Mouse (Mus musculus): ENCODE data around the gene Ptpn7.

The Ptpn7 gene

DNA sequence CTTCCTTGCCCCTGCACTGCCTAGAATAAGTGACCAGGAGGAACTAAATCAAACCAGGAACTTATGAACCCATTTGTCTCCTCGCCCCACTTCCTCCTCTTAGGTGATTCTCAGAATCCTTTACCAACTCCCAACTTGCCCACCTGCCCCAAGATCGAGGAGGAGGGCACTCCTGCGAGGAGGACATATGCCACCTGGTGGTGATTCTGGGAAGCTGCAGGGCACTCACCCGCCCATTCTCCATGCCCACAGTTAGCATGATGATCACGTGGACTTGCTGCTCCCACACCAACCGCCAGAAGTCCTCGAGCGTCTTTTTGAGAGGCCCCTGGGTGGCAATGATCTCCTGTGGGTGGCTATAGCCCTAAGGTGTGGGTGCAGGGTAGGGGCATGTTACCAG lies 19.8 kb upstream of the Ptpn7 start:
- Histone ChIP-seq H3K27me3 (ENCODE audit: insufficient read depth, low read length) (peaks cover 15% of the 10 kb centered on the region), H3K4me1 (replicated peaks; ENCODE audit: low read depth, low read length) (peaks cover 49% of the 10 kb centered on the region), H3K4me3 (replicated peaks; ENCODE audit: low read length) (no peak overlapping the region), H3K36me3 (ENCODE audit: insufficient read depth, low read length) (peaks cover 13% of the 10 kb centered on the region), H3K9me3 (ENCODE audit: low read length) (no peaks in the 10 kb centered on the region)
- TF ChIP-seq NANOG (IDR thresholded peaks at IDR 0.05; ENCODE audit: borderline replicate concordance, low read length) = no peak
- TF ChIP-seq POU5F1 (IDR thresholded peaks at IDR 0.05; ENCODE audit: borderline replicate concordance, low read length) = no peak
- TF ChIP-seq CTCF (conservative IDR thresholded peaks at IDR 0.05; ENCODE audit: low read length) = peak; percentile 94

DNA sequence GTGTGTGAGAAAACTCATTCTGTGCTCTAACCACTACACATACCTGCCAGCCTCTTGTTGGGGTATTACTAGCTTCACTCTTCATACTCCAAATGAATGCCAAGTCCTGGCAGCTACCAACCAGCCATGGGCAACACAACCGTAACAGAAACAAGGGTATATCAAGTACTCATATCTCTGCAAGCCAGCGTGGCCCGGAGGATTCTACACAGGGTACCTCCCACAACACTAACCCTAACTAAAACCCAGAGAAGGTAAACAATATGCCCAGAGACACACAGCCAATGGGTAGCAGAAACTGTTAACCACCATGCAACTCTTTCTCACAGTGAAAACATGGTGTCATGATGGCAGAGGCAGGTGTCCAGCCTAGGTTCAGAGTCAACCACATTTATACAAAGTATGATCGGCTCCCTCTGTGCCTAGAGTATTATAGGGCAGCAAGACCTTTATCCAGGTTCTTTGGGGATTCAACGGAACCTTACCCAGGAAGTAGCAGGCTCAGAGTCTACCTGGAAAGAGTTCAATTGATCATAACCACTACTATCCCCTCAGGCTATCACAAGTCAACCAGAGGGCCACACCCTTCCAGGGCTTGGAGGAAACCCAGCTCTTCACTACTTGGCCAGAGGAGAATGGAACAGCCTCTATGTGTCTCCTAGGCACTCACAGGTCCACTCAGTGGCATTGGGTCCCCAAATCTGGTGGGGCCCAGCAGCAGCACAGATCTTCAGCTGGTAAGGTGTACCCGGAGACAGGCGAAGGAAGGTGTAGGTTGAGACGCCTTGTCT lies 7.7 kb upstream of the Ptpn7 start:
- Histone ChIP-seq H3K27me3 (ENCODE audit: insufficient read depth, low read length) (peaks cover 23% of the 10 kb centered on the region), H3K9me3 (ENCODE audit: low read length) (no peaks in the 10 kb centered on the region), H3K36me3 (ENCODE audit: insufficient read depth, low read length) (peaks cover 41% of the 10 kb centered on the region), H3K4me1 (replicated peaks; ENCODE audit: low read depth, low read length) (peaks cover 42% of the 10 kb centered on the region), H3K4me3 (replicated peaks; ENCODE audit: low read length) (no peak overlapping the region)
- TF ChIP-seq CTCF (conservative IDR thresholded peaks at IDR 0.05; ENCODE audit: low read length) (no peak), POU5F1 (IDR thresholded peaks at IDR 0.05; ENCODE audit: borderline replicate concordance, low read length) (no peak), NANOG (IDR thresholded peaks at IDR 0.05; ENCODE audit: borderline replicate concordance, low read length) (no peak)

DNA sequence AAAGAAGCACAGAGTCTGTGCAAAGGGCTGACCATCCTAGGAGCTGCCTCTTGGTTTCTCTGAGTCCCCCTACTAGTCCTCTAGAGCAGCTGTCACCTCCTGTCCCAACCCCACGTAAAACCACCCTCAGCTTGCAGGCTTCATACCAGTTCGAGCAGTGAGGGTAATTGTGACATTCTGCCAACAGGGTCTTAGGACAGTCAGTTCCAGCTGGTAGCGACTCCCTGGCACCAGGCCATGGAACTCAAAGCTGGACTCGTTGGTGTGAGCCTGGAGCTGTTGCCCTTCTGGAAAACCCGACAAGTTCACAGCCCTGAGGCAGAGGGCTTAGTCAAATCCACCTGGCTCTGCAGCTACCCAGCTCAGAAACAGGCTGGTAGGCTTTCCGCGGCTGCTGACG lies 6.5 kb upstream of the Ptpn7 start:
- Histone ChIP-seq H3K4me3 (replicated peaks; ENCODE audit: low read length) (no peak overlapping the region), H3K36me3 (ENCODE audit: insufficient read depth, low read length) (peaks cover 30% of the 10 kb centered on the region), H3K4me1 (replicated peaks; ENCODE audit: low read depth, low read length) (peaks cover 52% of the 10 kb centered on the region), H3K27me3 (ENCODE audit: insufficient read depth, low read length) (peaks cover 20% of the 10 kb centered on the region), H3K9me3 (ENCODE audit: low read length) (no peaks in the 10 kb centered on the region)
- TF ChIP-seq NANOG (IDR thresholded peaks at IDR 0.05; ENCODE audit: borderline replicate concordance, low read length) (no peak), CTCF (conservative IDR thresholded peaks at IDR 0.05; ENCODE audit: low read length) (no peak), POU5F1 (IDR thresholded peaks at IDR 0.05; ENCODE audit: borderline replicate concordance, low read length) (no peak)

DNA sequence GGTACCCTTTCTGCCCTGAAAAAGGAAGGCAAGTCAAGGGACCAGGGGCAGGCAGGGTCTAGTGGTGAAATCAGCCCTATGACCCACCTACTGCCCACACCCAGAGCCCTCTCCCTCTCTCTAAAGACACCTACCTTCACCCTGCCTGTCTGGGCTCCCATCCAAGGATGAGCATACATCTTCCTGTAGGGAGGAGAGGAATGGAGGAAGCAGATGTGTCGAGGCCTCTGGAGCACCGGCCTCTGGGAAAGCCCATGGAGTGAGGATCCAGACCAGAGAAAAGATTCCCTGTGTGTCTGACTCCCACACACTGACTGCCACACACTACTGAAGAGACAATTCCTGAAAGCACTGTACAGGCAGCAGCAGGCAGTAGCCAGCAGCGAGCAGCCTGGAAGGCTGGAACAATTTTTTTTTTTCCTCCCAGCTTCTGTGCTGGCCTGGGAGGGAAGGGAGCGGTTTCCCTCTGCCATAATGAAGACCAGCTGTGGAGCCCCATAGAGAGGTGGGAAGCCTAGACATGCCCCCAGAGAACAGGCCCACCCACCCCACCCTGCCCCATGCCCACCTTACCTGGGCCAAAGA lies 6.0 kb upstream of the Ptpn7 start:
- H3K36me3 ChIP-seq (ENCODE audit: insufficient read depth, low read length) = peaks cover 29% of the 10 kb centered on the region
- TF ChIP-seq CTCF (conservative IDR thresholded peaks at IDR 0.05; ENCODE audit: low read length) (no peak), POU5F1 (IDR thresholded peaks at IDR 0.05; ENCODE audit: borderline replicate concordance, low read length) (no peak), NANOG (IDR thresholded peaks at IDR 0.05; ENCODE audit: borderline replicate concordance, low read length) (no peak)
- H3K4me3 ChIP-seq (replicated peaks; ENCODE audit: low read length) = no peak overlapping the region
- H3K9me3 ChIP-seq (ENCODE audit: low read length) = no peaks in the 10 kb centered on the region
- peaks cover 20% of the 10 kb centered on the region for H3K27me3 ChIP-seq (ENCODE audit: insufficient read depth, low read length)
- peaks cover 57% of the 10 kb centered on the region for H3K4me1 ChIP-seq (replicated peaks; ENCODE audit: low read depth, low read length)

DNA sequence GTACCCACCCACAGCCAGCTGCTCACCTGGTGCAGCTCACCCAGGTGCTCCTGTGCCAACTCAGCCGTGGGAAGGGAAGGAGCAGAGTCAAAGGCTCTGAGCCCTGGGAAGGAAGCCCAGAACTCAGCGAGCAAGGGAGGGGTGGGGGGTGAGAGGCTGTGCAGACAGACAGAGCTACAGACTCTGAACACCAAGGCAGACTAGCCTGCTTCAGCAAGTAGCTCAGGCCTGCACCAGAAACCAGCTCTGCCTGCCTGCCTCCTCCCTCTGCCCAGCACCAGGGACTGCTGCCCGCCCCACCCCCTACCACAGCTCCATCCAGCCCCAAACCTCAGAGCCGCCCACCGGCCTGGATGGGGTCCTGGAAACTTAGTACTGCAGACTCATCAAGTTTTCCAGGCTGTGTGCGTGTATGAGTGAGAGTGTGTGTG lies 4.5 kb upstream of the Ptpn7 start:
- peaks cover 66% of the 10 kb centered on the region for H3K4me1 ChIP-seq (replicated peaks; ENCODE audit: low read depth, low read length)
- H3K36me3 ChIP-seq (ENCODE audit: insufficient read depth, low read length) = peaks cover 22% of the 10 kb centered on the region
- no peak for TF ChIP-seq CTCF (conservative IDR thresholded peaks at IDR 0.05; ENCODE audit: low read length)
- TF ChIP-seq NANOG (IDR thresholded peaks at IDR 0.05; ENCODE audit: borderline replicate concordance, low read length) = no peak
- no peak for TF ChIP-seq POU5F1 (IDR thresholded peaks at IDR 0.05; ENCODE audit: borderline replicate concordance, low read length)
- peaks cover 20% of the 10 kb centered on the region for H3K27me3 ChIP-seq (ENCODE audit: insufficient read depth, low read length)
- no peaks in the 10 kb centered on the region for H3K9me3 ChIP-seq (ENCODE audit: low read length)
- 0 out of 2 replicates have a peak overlapping the region, but pooled peaks have one; percentile 20 for H3K4me3 ChIP-seq (replicated peaks; ENCODE audit: low read length)

DNA sequence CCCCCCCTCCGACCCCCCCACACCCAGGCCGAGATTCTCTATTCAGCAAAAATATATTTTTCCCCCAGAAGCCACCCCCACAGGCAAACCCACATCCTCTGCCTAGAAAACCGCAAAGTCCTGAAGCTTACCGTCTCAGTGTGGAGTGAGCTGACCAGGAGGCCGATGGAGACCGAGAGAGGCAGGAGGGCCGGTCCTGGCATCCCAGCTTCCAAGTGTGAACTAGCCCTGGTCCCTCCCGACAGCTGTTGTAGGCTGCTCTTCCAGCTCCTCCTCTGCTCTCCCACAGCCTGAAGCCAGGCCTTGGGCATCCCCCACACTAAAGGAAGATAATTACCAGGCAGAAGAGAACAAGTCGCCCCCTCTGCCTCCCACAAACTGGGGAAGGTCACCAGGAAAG lies 3.5 kb upstream of the Ptpn7 start:
- no peak for TF ChIP-seq NANOG (IDR thresholded peaks at IDR 0.05; ENCODE audit: borderline replicate concordance, low read length)
- TF ChIP-seq CTCF (conservative IDR thresholded peaks at IDR 0.05; ENCODE audit: low read length) = no peak
- no peak for TF ChIP-seq POU5F1 (IDR thresholded peaks at IDR 0.05; ENCODE audit: borderline replicate concordance, low read length)
- peak overlapping the region; percentile 52 for H3K4me3 ChIP-seq (replicated peaks; ENCODE audit: low read length)
- H3K27me3 ChIP-seq (ENCODE audit: insufficient read depth, low read length) = peaks cover 18% of the 10 kb centered on the region
- H3K36me3 ChIP-seq (ENCODE audit: insufficient read depth, low read length) = peaks cover 15% of the 10 kb centered on the region
- peaks cover 73% of the 10 kb centered on the region for H3K4me1 ChIP-seq (replicated peaks; ENCODE audit: low read depth, low read length)
- H3K9me3 ChIP-seq (ENCODE audit: low read length) = no peaks in the 10 kb centered on the region

DNA sequence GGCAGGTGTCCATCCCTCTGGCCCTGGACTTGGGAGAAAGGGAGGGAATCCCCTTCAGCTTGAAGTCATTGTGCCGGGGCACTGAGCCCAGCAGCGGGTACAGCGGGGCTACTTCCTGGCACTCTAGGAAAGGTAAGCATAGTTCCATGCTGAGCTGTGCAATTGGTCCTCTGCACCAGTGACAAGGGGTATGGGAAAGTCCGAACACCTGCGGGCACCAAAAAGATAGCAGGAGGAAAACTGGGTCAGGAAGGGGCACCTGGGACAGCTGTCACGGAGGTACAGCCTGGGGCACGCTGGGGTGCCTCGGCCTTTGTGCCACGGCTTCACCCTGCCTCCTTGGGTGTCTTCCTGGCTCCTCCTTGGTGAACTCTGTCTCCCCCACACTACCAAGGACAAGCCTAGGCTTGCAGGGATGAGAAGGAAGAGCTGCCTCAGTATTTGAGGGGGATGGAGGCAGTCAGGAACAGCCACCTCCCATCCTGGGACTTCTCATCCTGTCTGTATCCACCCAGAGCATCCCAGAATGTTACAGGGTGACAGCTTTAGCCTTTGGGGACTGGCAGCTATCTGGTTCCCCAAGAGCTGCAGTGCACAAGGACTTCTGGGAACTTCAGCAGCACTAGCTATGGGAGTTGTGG lies 2.8 kb upstream of the Ptpn7 start:
- Histone ChIP-seq H3K27me3 (ENCODE audit: insufficient read depth, low read length) (peaks cover 21% of the 10 kb centered on the region), H3K4me1 (replicated peaks; ENCODE audit: low read depth, low read length) (peaks cover 73% of the 10 kb centered on the region), H3K36me3 (ENCODE audit: insufficient read depth, low read length) (peaks cover 12% of the 10 kb centered on the region; the same call in 1 of the 2 replicates), H3K4me3 (replicated peaks; ENCODE audit: low read length) (peak overlapping the region; percentile 52), H3K9me3 (ENCODE audit: low read length) (no peaks in the 10 kb centered on the region)
- no peak for TF ChIP-seq NANOG (IDR thresholded peaks at IDR 0.05; ENCODE audit: borderline replicate concordance, low read length)
- no peak for TF ChIP-seq CTCF (conservative IDR thresholded peaks at IDR 0.05; ENCODE audit: low read length)
- no peak for TF ChIP-seq POU5F1 (IDR thresholded peaks at IDR 0.05; ENCODE audit: borderline replicate concordance, low read length)

DNA sequence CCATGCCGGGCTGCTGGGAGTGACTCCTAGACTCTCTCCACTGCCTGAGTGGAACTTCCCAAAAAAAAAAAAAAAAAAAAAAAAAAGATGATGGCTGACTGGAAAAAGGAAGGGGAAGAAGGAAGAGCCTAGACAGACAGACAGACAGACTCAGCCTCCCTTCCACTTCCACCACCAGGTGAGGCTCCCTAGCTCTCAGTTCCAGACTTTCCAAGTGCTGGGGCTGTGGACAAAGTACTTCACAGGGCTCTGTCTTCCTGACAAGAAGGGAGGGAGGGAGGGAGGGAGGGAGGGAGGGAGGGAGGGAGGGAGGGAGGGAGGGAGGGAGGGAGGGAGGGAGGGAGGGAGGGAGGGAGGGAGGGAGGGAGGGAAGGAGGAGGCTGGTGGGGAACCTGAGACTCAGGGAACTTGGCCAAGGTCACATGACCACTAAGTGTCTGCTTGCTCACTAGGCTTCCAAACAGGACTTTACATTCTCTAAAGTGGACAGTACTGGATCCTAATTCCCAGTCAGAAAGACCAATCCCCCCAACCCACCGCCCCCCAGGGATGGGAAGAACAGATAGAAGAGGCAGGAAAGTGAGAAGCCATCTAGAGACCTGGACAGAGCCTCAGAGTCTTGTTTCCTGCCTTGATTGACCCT lies 2.0 kb upstream of the Ptpn7 start:
- H3K9me3 ChIP-seq (ENCODE audit: low read length) = no peaks in the 10 kb centered on the region
- peak overlapping the region; percentile 52 for H3K4me3 ChIP-seq (replicated peaks; ENCODE audit: low read length)
- H3K27me3 ChIP-seq (ENCODE audit: insufficient read depth, low read length) = peaks cover 22% of the 10 kb centered on the region
- peaks cover 73% of the 10 kb centered on the region for H3K4me1 ChIP-seq (replicated peaks; ENCODE audit: low read depth, low read length)
- TF ChIP-seq CTCF (conservative IDR thresholded peaks at IDR 0.05; ENCODE audit: low read length) = peak; percentile 10; the same call in 1 of the 2 replicates
- no peak for TF ChIP-seq POU5F1 (IDR thresholded peaks at IDR 0.05; ENCODE audit: borderline replicate concordance, low read length)
- no peak for TF ChIP-seq NANOG (IDR thresholded peaks at IDR 0.05; ENCODE audit: borderline replicate concordance, low read length)
- peaks cover 6% of the 10 kb centered on the region; the same call in 1 of the 2 replicates for H3K36me3 ChIP-seq (ENCODE audit: insufficient read depth, low read length)

Measured in E14TG2a.4 (cell line).